Mouse (Mus musculus): ENCODE measurements around the gene Nars2. TPM values are rescaled to one million over a fixed set of nuclear protein-coding genes. Genes with fewer than 3 reads are reported as not detected.

Gene Nars2
- polyA plus RNA-seq, 1 experiment from 2014 or later, result 19.6 TPM

GRCm38 (mm10) chr7:97019303-97019702 lies 68.0 kb downstream of the Nars2 start:
- H3K27ac ChIP-seq (replicated peaks; ENCODE audit: low read depth, low read length), result no peak overlapping the region
- no peak overlapping the region for H3K4me3 ChIP-seq (ENCODE audit: low read depth, low read length)
- H3K4me2 ChIP-seq (ENCODE audit: low read depth, severe bottlenecking), result no peak overlapping the region
- ATAC-seq (ENCODE audit: insufficient number of reproducible peaks, low FRiP score, low TSS enrichment, low read depth) (no peak), DNase-seq (ENCODE audit: low spot score) (no peak)
- H3K9me3 ChIP-seq (ENCODE audit: control insufficient read depth, low read length), result no peaks in the 10 kb centered on the region
- no peak overlapping the region for H3K9ac ChIP-seq (ENCODE audit: low read length)
- H3K4me1 ChIP-seq (ENCODE audit: control insufficient read depth, insufficient read depth, low read length), result no peaks in the 10 kb centered on the region
- H3K27me3 ChIP-seq (ENCODE audit: control insufficient read depth, insufficient read depth, low read length), result no peaks in the 10 kb centered on the region
- H3K36me3 ChIP-seq (ENCODE audit: control insufficient read depth, insufficient read depth, low read length), result no peaks in the 10 kb centered on the region
- WGBS, result 88% methylated on average over 1 of the region's 1 CpGs

- no peak overlapping the region for H3K9ac ChIP-seq (ENCODE audit: low read length)
- H3K9me3 ChIP-seq (ENCODE audit: control insufficient read depth, low read length), result no peaks in the 10 kb centered on the region
- no peak overlapping the region for H3K27ac ChIP-seq (replicated peaks; ENCODE audit: low read depth, low read length)
- H3K27me3 ChIP-seq (ENCODE audit: control insufficient read depth, insufficient read depth, low read length), result no peaks in the 10 kb centered on the region
- ATAC-seq (ENCODE audit: insufficient number of reproducible peaks, low FRiP score, low TSS enrichment, low read depth), result no peak
- no peak overlapping the region for H3K4me2 ChIP-seq (ENCODE audit: low read depth, severe bottlenecking)
- H3K4me3 ChIP-seq (ENCODE audit: low read depth, low read length), result no peak overlapping the region
- H3K36me3 ChIP-seq (ENCODE audit: control insufficient read depth, insufficient read depth, low read length), result no peaks in the 10 kb centered on the region
- DNase-seq (ENCODE audit: low spot score), result no peak
- H3K4me1 ChIP-seq (ENCODE audit: control insufficient read depth, insufficient read depth, low read length), result no peaks in the 10 kb centered on the region
- WGBS, result 90% methylated on average over 5 of the region's 5 CpGs
Observed at GRCm38 (mm10) chr7:97026772-97027358, 75.6 kb downstream of the Nars2 start.

GRCm38 (mm10) chr7:97029151-97029550 lies 77.8 kb downstream of the Nars2 start:
- DNase-seq (ENCODE audit: low spot score), result no peak
- H3K27me3 ChIP-seq (ENCODE audit: control insufficient read depth, insufficient read depth, low read length), result no peaks in the 10 kb centered on the region
- H3K36me3 ChIP-seq (ENCODE audit: control insufficient read depth, insufficient read depth, low read length), result no peaks in the 10 kb centered on the region
- no peak for ATAC-seq (ENCODE audit: insufficient number of reproducible peaks, low FRiP score, low TSS enrichment, low read depth)
- no peak overlapping the region for H3K4me3 ChIP-seq (ENCODE audit: low read depth, low read length)
- no peak overlapping the region for H3K27ac ChIP-seq (replicated peaks; ENCODE audit: low read depth, low read length)
- WGBS, result 93% methylated on average over 10 of the region's 10 CpGs
- H3K4me1 ChIP-seq (ENCODE audit: control insufficient read depth, insufficient read depth, low read length), result no peaks in the 10 kb centered on the region
- no peak overlapping the region for H3K4me2 ChIP-seq (ENCODE audit: low read depth, severe bottlenecking)
- no peaks in the 10 kb centered on the region for H3K9me3 ChIP-seq (ENCODE audit: control insufficient read depth, low read length)
- H3K9ac ChIP-seq (ENCODE audit: low read length), result no peak overlapping the region

DNA sequence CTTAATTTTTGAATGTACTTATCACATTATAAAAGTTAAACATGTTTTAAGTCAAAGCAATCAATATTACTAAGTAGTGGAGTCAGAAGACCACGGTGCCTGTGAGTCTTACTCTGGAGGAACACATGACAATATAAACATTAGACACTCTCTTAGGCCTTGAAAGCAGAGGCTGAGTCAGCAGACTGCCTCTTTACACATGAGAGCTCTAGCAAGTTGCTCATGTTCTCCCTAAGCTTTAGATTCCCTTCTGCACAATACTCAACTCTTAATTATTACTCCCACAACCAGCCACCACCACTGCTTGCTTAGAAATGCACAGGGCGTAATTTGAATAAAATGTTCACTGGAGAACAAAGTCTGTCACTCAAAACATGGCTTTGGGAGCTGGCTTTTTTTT lies 81.1 kb downstream of the Nars2 start:
- no peaks in the 10 kb centered on the region for H3K4me1 ChIP-seq (ENCODE audit: control insufficient read depth, insufficient read depth, low read length)
- no peaks in the 10 kb centered on the region for H3K9me3 ChIP-seq (ENCODE audit: control insufficient read depth, low read length)
- H3K27ac ChIP-seq (replicated peaks; ENCODE audit: low read depth, low read length), result no peak overlapping the region
- no peak for DNase-seq (ENCODE audit: low spot score)
- H3K27me3 ChIP-seq (ENCODE audit: control insufficient read depth, insufficient read depth, low read length), result no peaks in the 10 kb centered on the region
- ATAC-seq (ENCODE audit: insufficient number of reproducible peaks, low FRiP score, low TSS enrichment, low read depth), result no peak
- WGBS, result 78% methylated on average over 2 of the region's 2 CpGs
- H3K36me3 ChIP-seq (ENCODE audit: control insufficient read depth, insufficient read depth, low read length), result no peaks in the 10 kb centered on the region
- no peak overlapping the region for H3K4me2 ChIP-seq (ENCODE audit: low read depth, severe bottlenecking)
- no peak overlapping the region for H3K4me3 ChIP-seq (ENCODE audit: low read depth, low read length)
- H3K9ac ChIP-seq (ENCODE audit: low read length), result no peak overlapping the region

DNA sequence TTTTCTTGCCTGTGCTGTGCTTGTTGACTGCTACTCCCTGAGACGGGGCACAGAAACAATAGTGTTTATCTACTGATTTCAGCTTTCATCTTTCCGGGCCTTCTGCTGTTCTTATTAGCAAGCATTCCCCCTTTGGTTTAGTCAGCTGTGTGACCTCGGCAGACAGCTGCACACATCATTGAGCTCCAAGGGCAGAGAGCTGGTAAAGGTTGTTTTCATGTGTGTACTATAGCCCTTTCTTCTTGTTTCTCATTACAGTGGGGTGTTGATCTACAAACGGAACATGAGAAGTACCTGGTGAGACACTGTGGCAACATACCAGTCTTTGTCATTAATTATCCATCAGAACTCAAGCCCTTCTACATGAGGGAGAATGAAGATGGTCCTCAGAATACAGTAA lies 88.3 kb downstream of the Nars2 start:
- 83% methylated on average over 4 of the region's 4 CpGs for WGBS
- H3K4me1 ChIP-seq (ENCODE audit: control insufficient read depth, insufficient read depth, low read length), result no peaks in the 10 kb centered on the region
- no peaks in the 10 kb centered on the region for H3K36me3 ChIP-seq (ENCODE audit: control insufficient read depth, insufficient read depth, low read length)
- no peaks in the 10 kb centered on the region for H3K9me3 ChIP-seq (ENCODE audit: control insufficient read depth, low read length)
- H3K27ac ChIP-seq (replicated peaks; ENCODE audit: low read depth, low read length), result no peak overlapping the region
- DNase-seq (ENCODE audit: low spot score), result no peak
- H3K9ac ChIP-seq (ENCODE audit: low read length), result no peak overlapping the region
- ATAC-seq (ENCODE audit: insufficient number of reproducible peaks, low FRiP score, low TSS enrichment, low read depth), result no peak
- no peak overlapping the region for H3K4me2 ChIP-seq (ENCODE audit: low read depth, severe bottlenecking)
- H3K27me3 ChIP-seq (ENCODE audit: control insufficient read depth, insufficient read depth, low read length), result no peaks in the 10 kb centered on the region
- no peak overlapping the region for H3K4me3 ChIP-seq (ENCODE audit: low read depth, low read length)

DNA sequence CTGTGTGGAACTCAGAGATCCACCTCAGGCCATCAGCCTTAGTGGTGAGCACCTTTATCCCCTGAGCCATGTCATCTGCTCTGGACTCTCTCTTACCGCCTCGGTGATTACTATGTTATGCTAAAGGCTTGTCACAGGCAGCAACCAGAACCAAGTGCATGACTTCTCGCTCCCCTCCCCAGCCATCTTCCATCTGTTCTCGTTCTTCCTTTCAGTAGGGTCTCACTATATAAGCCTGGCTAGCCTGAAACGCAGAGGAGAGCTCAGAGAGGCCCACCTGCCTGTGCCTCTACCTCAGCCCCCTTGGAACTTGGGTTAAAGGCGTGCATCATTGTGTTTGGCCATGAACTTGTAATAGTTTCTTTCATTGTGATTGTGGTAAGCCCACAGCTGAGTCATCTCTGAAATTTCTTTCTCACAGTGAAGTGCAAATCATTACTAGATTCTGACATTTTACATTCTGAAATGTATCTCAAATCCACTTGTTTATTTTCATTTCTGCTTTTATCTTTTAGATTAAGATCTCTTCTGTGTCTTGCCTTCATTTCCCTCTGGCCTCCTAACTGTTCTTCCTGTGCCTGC lies 90.7 kb downstream of the Nars2 start:
- no peak overlapping the region for H3K4me3 ChIP-seq (ENCODE audit: low read depth, low read length)
- H3K4me2 ChIP-seq (ENCODE audit: low read depth, severe bottlenecking), result no peak overlapping the region
- H3K36me3 ChIP-seq (ENCODE audit: control insufficient read depth, insufficient read depth, low read length), result no peaks in the 10 kb centered on the region
- no peaks in the 10 kb centered on the region for H3K27me3 ChIP-seq (ENCODE audit: control insufficient read depth, insufficient read depth, low read length)
- H3K27ac ChIP-seq (replicated peaks; ENCODE audit: low read depth, low read length), result no peak overlapping the region
- H3K9me3 ChIP-seq (ENCODE audit: control insufficient read depth, low read length), result no peaks in the 10 kb centered on the region
- no peak for DNase-seq (ENCODE audit: low spot score)
- ATAC-seq (ENCODE audit: insufficient number of reproducible peaks, low FRiP score, low TSS enrichment, low read depth), result no peak
- no peaks in the 10 kb centered on the region for H3K4me1 ChIP-seq (ENCODE audit: control insufficient read depth, insufficient read depth, low read length)
- 88% methylated on average over 6 of the region's 6 CpGs for WGBS
- H3K9ac ChIP-seq (ENCODE audit: low read length), result no peak overlapping the region

GRCm38 (mm10) chr7:97042981-97043380 lies 91.7 kb downstream of the Nars2 start:
- Histone ChIP-seq H3K4me1 (ENCODE audit: control insufficient read depth, insufficient read depth, low read length) (no peaks in the 10 kb centered on the region), H3K9ac (ENCODE audit: low read length) (no peak overlapping the region), H3K9me3 (ENCODE audit: control insufficient read depth, low read length) (no peaks in the 10 kb centered on the region), H3K4me3 (ENCODE audit: low read depth, low read length) (no peak overlapping the region), H3K27ac (replicated peaks; ENCODE audit: low read depth, low read length) (no peak overlapping the region), H3K27me3 (ENCODE audit: control insufficient read depth, insufficient read depth, low read length) (no peaks in the 10 kb centered on the region), H3K4me2 (ENCODE audit: low read depth, severe bottlenecking) (no peak overlapping the region), H3K36me3 (ENCODE audit: control insufficient read depth, insufficient read depth, low read length) (no peaks in the 10 kb centered on the region)
- 79% methylated on average over 1 of the region's 1 CpGs for WGBS
- DNase-seq (ENCODE audit: low spot score) (no peak), ATAC-seq (ENCODE audit: insufficient number of reproducible peaks, low FRiP score, low TSS enrichment, low read depth) (no peak)

DNA sequence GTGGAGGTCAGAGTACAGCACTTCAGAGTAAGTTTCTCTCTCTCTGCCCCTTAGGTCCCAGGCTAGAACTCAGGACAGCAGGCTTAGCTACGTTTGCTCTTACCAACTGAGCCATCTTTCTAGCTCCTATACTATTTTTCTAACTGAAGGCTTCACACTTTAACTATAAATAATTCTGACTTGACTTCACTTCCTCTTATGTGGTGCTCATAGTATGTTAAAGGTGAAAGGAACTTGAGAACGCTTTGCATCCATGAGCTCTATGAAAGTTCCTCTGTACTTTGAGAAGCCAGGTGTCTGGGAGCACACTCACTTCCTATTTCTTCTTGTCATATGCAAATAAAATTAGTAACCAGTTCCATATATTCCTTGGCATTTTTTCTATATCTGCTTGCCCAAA lies 109.7 kb downstream of the Nars2 start:
- H3K4me1 ChIP-seq (ENCODE audit: control insufficient read depth, insufficient read depth, low read length), result no peaks in the 10 kb centered on the region
- WGBS, result 92% methylated on average over 2 of the region's 2 CpGs
- no peak overlapping the region for H3K4me2 ChIP-seq (ENCODE audit: low read depth, severe bottlenecking)
- DNase-seq (ENCODE audit: low spot score), result no peak
- no peak overlapping the region for H3K4me3 ChIP-seq (ENCODE audit: low read depth, low read length)
- no peak overlapping the region for H3K9ac ChIP-seq (ENCODE audit: low read length)
- no peaks in the 10 kb centered on the region for H3K27me3 ChIP-seq (ENCODE audit: control insufficient read depth, insufficient read depth, low read length)
- no peak for ATAC-seq (ENCODE audit: insufficient number of reproducible peaks, low FRiP score, low TSS enrichment, low read depth)
- no peaks in the 10 kb centered on the region; the same call in 1 of the 2 replicates for H3K36me3 ChIP-seq (ENCODE audit: control insufficient read depth, insufficient read depth, low read length)
- no peaks in the 10 kb centered on the region for H3K9me3 ChIP-seq (ENCODE audit: control insufficient read depth, low read length)
- H3K27ac ChIP-seq (replicated peaks; ENCODE audit: low read depth, low read length), result no peak overlapping the region

- no peak overlapping the region for H3K4me2 ChIP-seq (ENCODE audit: low read depth, severe bottlenecking)
- ATAC-seq (ENCODE audit: insufficient number of reproducible peaks, low FRiP score, low TSS enrichment, low read depth), result no peak
- no peak overlapping the region for H3K4me3 ChIP-seq (ENCODE audit: low read depth, low read length)
Observed at GRCm38 (mm10) chr7:97071512-97071911, 120.2 kb downstream of the Nars2 start.

More at GRCm38 (mm10) chr7:97071512-97071911, 120.2 kb downstream of the Nars2 start:
- H3K27me3 ChIP-seq (ENCODE audit: control insufficient read depth, insufficient read depth, low read length), result no peaks in the 10 kb centered on the region
- no peak overlapping the region for H3K9ac ChIP-seq (ENCODE audit: low read length)
- H3K36me3 ChIP-seq (ENCODE audit: control insufficient read depth, insufficient read depth, low read length), result no peaks in the 10 kb centered on the region; the same call in 1 of the 2 replicates
- H3K27ac ChIP-seq (replicated peaks; ENCODE audit: low read depth, low read length), result no peak overlapping the region
- no peaks in the 10 kb centered on the region for H3K4me1 ChIP-seq (ENCODE audit: control insufficient read depth, insufficient read depth, low read length)
- no peak for DNase-seq (ENCODE audit: low spot score)
- WGBS, result 89% methylated on average over 3 of the region's 3 CpGs
- H3K9me3 ChIP-seq (ENCODE audit: control insufficient read depth, low read length), result no peaks in the 10 kb centered on the region
